Mouse (Mus musculus): ENCODE data around the gene Tfrc. TPM values are rescaled to one million over a fixed set of nuclear protein-coding genes. Genes with fewer than 3 reads are reported as not detected.

Tfrc gene
- polyA plus RNA-seq, 1 experiment from 2014 or later, result 73.6 TPM

DNA sequence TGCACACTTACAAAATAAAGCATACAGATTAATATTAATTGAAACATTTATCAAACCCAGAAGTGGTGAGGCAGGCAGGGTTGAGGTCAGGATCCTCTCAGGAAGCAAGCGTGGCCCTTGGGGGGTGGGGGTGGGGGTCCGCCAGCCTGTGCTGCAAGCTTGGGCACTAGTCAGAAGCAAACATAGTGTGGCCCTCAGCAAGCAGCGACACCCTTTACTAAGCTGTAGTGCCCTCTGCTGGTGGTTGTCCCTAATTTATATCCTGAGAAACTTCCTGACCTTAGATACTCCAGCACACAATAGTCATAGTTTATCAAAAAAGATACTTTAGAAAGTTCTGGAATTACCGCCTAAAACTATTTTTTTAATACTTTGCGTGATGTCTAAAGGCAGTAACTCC lies 73.5 kb downstream of the Tfrc start:
- Histone ChIP-seq H3K9me3 (ENCODE audit: control insufficient read depth, low read length) (no peaks in the 10 kb centered on the region), H3K27me3 (ENCODE audit: control insufficient read depth, insufficient read depth, low read length) (no peaks in the 10 kb centered on the region), H3K4me1 (replicated peaks; ENCODE audit: control insufficient read depth, insufficient read depth, low read length) (no peaks in the 10 kb centered on the region), H3K27ac (ENCODE audit: low read depth, low read length) (no peak overlapping the region), H3K4me2 (ENCODE audit: low read depth, low read length, severe bottlenecking) (no peak overlapping the region), H3K36me3 (ENCODE audit: control insufficient read depth, insufficient read depth, low read length) (no peaks in the 10 kb centered on the region), H3K9ac (ENCODE audit: low read length) (no peak overlapping the region), H3K4me3 (ENCODE audit: low read depth, low read length) (no peak overlapping the region)
- peak; percentile 72 for DNase-seq (ENCODE audit: low spot score)
- ATAC-seq (replicated peaks; ENCODE audit: low FRiP score), result no peak; the same call in 1 of the 2 replicates
- WGBS, result 41% methylated on average over 5 of the region's 5 CpGs

Other genes starting within 250 kb of the Tfrc start
- gene Tm4sf19, start 208.4 kb upstream of the Tfrc start, polyA plus RNA-seq (2014; fragmentation: Nextera tagmentation; extraction: Ambion mirVana), result not detected in 2 replicates
- gene Tctex1d2, start 189.2 kb upstream of the Tfrc start, polyA plus RNA-seq (2014; fragmentation: Nextera tagmentation; extraction: Ambion mirVana), result 33.1 and 36.1 TPM in 2 replicates
- gene Pcyt1a, start 178.0 kb upstream of the Tfrc start, polyA plus RNA-seq (2014; fragmentation: Nextera tagmentation; extraction: Ambion mirVana), result 41.9 and 45.3 TPM in 2 replicates
- 0.23 and 0.29 TPM in 2 replicates for gene Slc51a, start 121.0 kb upstream of the Tfrc start, polyA plus RNA-seq (2014; fragmentation: Nextera tagmentation; extraction: Ambion mirVana)
- not detected in 2 replicates for gene Zdhhc19, start 112.7 kb upstream of the Tfrc start, polyA plus RNA-seq (2014; fragmentation: Nextera tagmentation; extraction: Ambion mirVana)
- 11.2 and 12.1 TPM in 2 replicates for gene Tnk2, start 35.0 kb downstream of the Tfrc start, polyA plus RNA-seq (2014; fragmentation: Nextera tagmentation; extraction: Ambion mirVana)
- gene Muc4, start 127.0 kb downstream of the Tfrc start, polyA plus RNA-seq (2014; fragmentation: Nextera tagmentation; extraction: Ambion mirVana), result 0.12 TPM in 1 of 2 replicates, not detected in the other
- gene Muc20, start 188.5 kb downstream of the Tfrc start, polyA plus RNA-seq (2014; fragmentation: Nextera tagmentation; extraction: Ambion mirVana), result not detected in 2 replicates
- not detected in 2 replicates for gene Smbd1, start 201.6 kb downstream of the Tfrc start, polyA plus RNA-seq (2014; fragmentation: Nextera tagmentation; extraction: Ambion mirVana)